Mouse (Mus musculus): ENCODE data around the gene Pid1.

DNA sequence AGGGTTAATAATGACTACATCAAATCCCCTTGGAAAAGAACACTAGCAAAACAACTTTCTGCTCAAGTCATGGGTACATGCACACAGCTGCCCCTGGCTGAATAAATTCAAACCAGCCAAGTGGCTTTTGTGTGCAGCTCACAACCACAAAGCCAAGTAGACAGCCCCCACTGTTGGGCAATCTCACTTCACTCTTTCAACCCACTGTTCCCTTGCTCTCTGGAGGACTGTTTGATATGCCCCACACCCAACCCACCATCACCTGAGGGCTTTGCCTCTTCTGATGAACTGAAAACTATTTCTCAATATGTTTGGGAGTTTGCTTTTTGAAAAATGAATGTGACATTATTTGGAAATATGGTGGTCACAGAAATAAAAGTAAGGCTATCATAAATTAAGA lies 171.8 kb downstream of the Pid1 start:
- TF ChIP-seq CTCF (IDR thresholded peaks at IDR 0.05; ENCODE audit: low read depth, low read length), result no peak
- TF ChIP-seq POLR2A (IDR thresholded peaks at IDR 0.05; ENCODE audit: extremely low read depth, insufficient read depth, low read length), result no peak
